Mouse (Mus musculus) megakaryocyte, adult 5-6 weeks (primary cell): ENCODE results near the gene Susd2. TPM values are rescaled to one million over a fixed set of nuclear protein-coding genes. Genes with fewer than 3 reads are reported as not detected.

Experiments used
- ATAC-seq: 2 replicates; pipeline ENCODE4 v1.8.0; 2016; ENCODE audit warnings: mild to moderate bottlenecking, inconsistent platforms; ENCODE audit not compliant: poor library complexity, severe bottlenecking
- total RNA-seq, 2 experiments: library from RNA; stranded (forward) in 1 of 2; stranded (reverse) in 1 of 2; fragments of 153-499, 151-499 nt in 1 of 2; fragments of 221-1000, 200-1000 nt in 1 of 2; gene quantifications; 2 replicates each; pipeline versions ENCODE4 v1.2.3 to v1.2.4; 2015 to 2017

Gene Susd2
- total RNA-seq, 2 experiments from 2014 or later = 0.16 to 0.33 TPM

- ATAC-seq = no peak
Measured at GRCm38 (mm10) chr10:75657165-75657564, 13.4 kb upstream of the Susd2 start.

GRCm38 (mm10) chr10:75654053-75654452 lies 10.2 kb upstream of the Susd2 start:
- ATAC-seq = no peak

GRCm38 (mm10) chr10:75651381-75652068 lies 7.7 kb upstream of the Susd2 start:
- no peak for ATAC-seq

GRCm38 (mm10) chr10:75650306-75650902 lies 6.6 kb upstream of the Susd2 start:
- no peak for ATAC-seq

- no peak for ATAC-seq
Measured at GRCm38 (mm10) chr10:75649406-75649995, 5.7 kb upstream of the Susd2 start.

- no peak for ATAC-seq
Measured at GRCm38 (mm10) chr10:75649001-75649400, 5.2 kb upstream of the Susd2 start.

GRCm38 (mm10) chr10:75648091-75648490 lies 4.3 kb upstream of the Susd2 start:
- ATAC-seq = no peak

GRCm38 (mm10) chr10:75647362-75647761 lies 3.6 kb upstream of the Susd2 start:
- no peak for ATAC-seq

- no peak for ATAC-seq
Measured at GRCm38 (mm10) chr10:75646406-75646805, 2.6 kb upstream of the Susd2 start.

- no peak for ATAC-seq
Measured at GRCm38 (mm10) chr10:75645616-75646015, 1.8 kb upstream of the Susd2 start.

- ATAC-seq = no peak
Measured at GRCm38 (mm10) chr10:75642891-75643290, 917 bp downstream of the Susd2 start.

GRCm38 (mm10) chr10:75642436-75642835 lies 1.4 kb downstream of the Susd2 start:
- no peak for ATAC-seq

GRCm38 (mm10) chr10:75641721-75642222 lies 2.0 kb downstream of the Susd2 start:
- no peak for ATAC-seq

GRCm38 (mm10) chr10:75637711-75638110 lies 6.1 kb downstream of the Susd2 start:
- no peak for ATAC-seq

- ATAC-seq = no peak
Measured at GRCm38 (mm10) chr10:75636084-75636786, 7.6 kb downstream of the Susd2 start.

- ATAC-seq = peak; percentile 87
Measured at GRCm38 (mm10) chr10:75635693-75636055, 8.1 kb downstream of the Susd2 start.

- no peak for ATAC-seq
Measured at GRCm38 (mm10) chr10:75635019-75635692, 8.7 kb downstream of the Susd2 start.

GRCm38 (mm10) chr10:75634610-75635009 lies 9.2 kb downstream of the Susd2 start:
- ATAC-seq = no peak

- ATAC-seq = no peak
Measured at GRCm38 (mm10) chr10:75633576-75634139, 10.2 kb downstream of the Susd2 start.

GRCm38 (mm10) chr10:75633048-75633447 lies 10.8 kb downstream of the Susd2 start:
- ATAC-seq = no peak

- no peak for ATAC-seq
Measured at GRCm38 (mm10) chr10:75632633-75633032, 11.2 kb downstream of the Susd2 start.
